ENCODE assay signal across 8 mouse cellular contexts in genomic region chr11:48837310-48838180, GRCm38 (mm10). TPM values are rescaled to one million over a fixed set of nuclear protein-coding genes. Genes with fewer than 3 reads are reported as not detected.
DNase-seq lines count a peak whose midpoint lies in the region; ATAC-seq and TF ChIP-seq lines count a peak whose summit lies in the region.

No protein-coding gene starts in this region.

- H3K36me3 ChIP-seq in ES-E14 (ENCODE audit: control insufficient read depth, insufficient read depth, low read length, poor library complexity, severe bottlenecking): no peaks in the 10 kb centered on the region
- no peaks in the 10 kb centered on the region for H3K36me3 ChIP-seq in forebrain, embryonic 14.5 days (ENCODE audit: control insufficient read depth, insufficient read depth, low read length)

- peak overlapping the region; percentile 86 for H3K4me2 ChIP-seq in forebrain, embryonic 14.5 days (ENCODE audit: low read length)

- intact Hi-C loops in heart, postnatal 25 days (cut with DNase I): no loop called here

- H3K4me3 ChIP-seq in ES-E14 (ENCODE audit: insufficient read depth in 1 of 2, low read depth in 1 of 2, low read length in 2 of 2, poor library complexity in 1 of 2, severe bottlenecking in 1 of 2): peak overlapping the region; percentile 83 to 84
- peak overlapping the region; percentile 89 for H3K4me3 ChIP-seq in forebrain, embryonic 14.5 days (ENCODE audit: low read depth, low read length)

- no peak for DNase-seq in ES-E14 (ENCODE audit: low read depth, low spot score)
- DNase-seq in cerebellum, adult 11-12 months: peak; percentile 79
- peak; percentile 65 for DNase-seq in forebrain, embryonic 14.5 days (ENCODE audit: low spot score)
- DNase-seq in heart, postnatal 25 days (ENCODE audit: low spot score): peak; percentile 52
- DNase-seq in kidney, postnatal 4 days: peak; percentile 74 to 82
- DNase-seq in lung, postnatal 25 days (ENCODE audit: low spot score): peak; percentile 66
- DNase-seq in retina, embryonic 14.5 days (ENCODE audit: low spot score): peak; percentile 65
- DNase-seq in thymus, postnatal 25 days: peak; percentile 48

- 0 out of 2 replicates have a peak, but pooled peaks cover 5% of the 10 kb centered on the region for H3K27me3 ChIP-seq in forebrain, embryonic 14.5 days (replicated peaks; ENCODE audit: control insufficient read depth, insufficient read depth, low read length)

- peaks cover 0 to 14% of the 10 kb centered on the region in 2 experiments; a peak in 2 of 4 replicates for H3K4me1 ChIP-seq in ES-E14 (ENCODE audit: control insufficient read depth in 2 of 2, insufficient read depth in 2 of 2, low read length in 2 of 2, poor library complexity in 1 of 2)
- H3K4me1 ChIP-seq in forebrain, embryonic 14.5 days (ENCODE audit: control insufficient read depth, insufficient read depth, low read length): peaks cover 4% of the 10 kb centered on the region; the same call in 1 of the 2 replicates

- no peaks in the 10 kb centered on the region for H3K9me3 ChIP-seq in ES-E14 (ENCODE audit: control insufficient read depth, insufficient read depth, low read depth, low read length)
- H3K9me3 ChIP-seq in forebrain, embryonic 14.5 days (replicated peaks; ENCODE audit: control insufficient read depth, low read length): no peaks in the 10 kb centered on the region

- under 1% methylated on average over 76 of the region's 77 CpGs for WGBS in forebrain, embryonic 14.5 days

- H3K27ac ChIP-seq in ES-E14 (ENCODE audit: insufficient read depth, low read depth, low read length, poor library complexity, severe bottlenecking): no peak overlapping the region
- peak overlapping the region; percentile 27; the same call in 1 of the 2 replicates for H3K27ac ChIP-seq in forebrain, embryonic 14.5 days (ENCODE audit: low read depth, low read length)

- in situ Hi-C loops in ES-E14 (cut with MboI; ENCODE audit: low sequenced_read_pairs in 2 of 2, unreplicated experiment in 2 of 2): no loop called here

- peak; percentile 21 for ATAC-seq in forebrain, embryonic 14.5 days

- H3K9ac ChIP-seq in ES-E14 (ENCODE audit: insufficient read depth, low read depth, low read length, poor library complexity, severe bottlenecking): peak overlapping the region; percentile 69
- H3K9ac ChIP-seq in forebrain, embryonic 14.5 days (ENCODE audit: low read length): peak overlapping the region; percentile 77

TF ChIP-seq in ES-E14, 5 proteins besides CTCF, POLR2A, EP300 and RAD21:
- no peak for TF ChIP-seq ZNF384 (IDR thresholded peaks at IDR 0.05; ENCODE audit: low read depth, low read length)
- TF ChIP-seq MAFK (IDR thresholded peaks at IDR 0.05; ENCODE audit: insufficient read depth, low read depth, low read length): no peak
- TF ChIP-seq CHD2 (IDR thresholded peaks at IDR 0.05; ENCODE audit: low read depth, low read length): no peak
- no peak for TF ChIP-seq HCFC1 (IDR thresholded peaks at IDR 0.05; ENCODE audit: borderline replicate concordance, insufficient read depth, low read length)
- no peak for TF ChIP-seq ZC3H11A (IDR thresholded peaks at IDR 0.05; ENCODE audit: borderline replicate concordance, low read depth, low read length)

RNA-seq across cellular contexts. Expression of gene Gm12184, which starts 11.1 kb away (rescaled TPM):
- 11.4 and 12.2 TPM in 2 replicates for total RNA-seq in ES-E14 (2012; rRNA removed)
- polyA plus RNA-seq in forebrain, embryonic 14.5 days (2014; fragmentation: Nextera tagmentation; extraction: Ambion mirVana): 3.5 and 3.6 TPM in 2 replicates
- total RNA-seq in heart, postnatal 25 days (2021): 1 to 10 TPM; 2.0 to 3.2 TPM

RNA-seq across cellular contexts. Expression of gene Trim7, which starts 11.6 kb away (rescaled TPM):
- 5.9 and 6.1 TPM in 2 replicates for total RNA-seq in ES-E14 (2012; rRNA removed)
- polyA plus RNA-seq in forebrain, embryonic 14.5 days (2014; fragmentation: Nextera tagmentation; extraction: Ambion mirVana): 0.61 and 1.3 TPM in 2 replicates
- total RNA-seq in heart, postnatal 25 days (2021): 10 to 100 TPM; 15.7 to 23.2 TPM

RNA-seq across cellular contexts. Expression of gene Trim41, which starts 20.4 kb away (rescaled TPM):
- total RNA-seq in ES-E14 (2012; rRNA removed): 47.8 and 52.8 TPM in 2 replicates
- polyA plus RNA-seq in forebrain, embryonic 14.5 days (2014; fragmentation: Nextera tagmentation; extraction: Ambion mirVana): 3.2 and 4.0 TPM in 2 replicates
- 10 to 100 TPM; 17.8 to 20.4 TPM for total RNA-seq in heart, postnatal 25 days (2021)

RNA-seq across cellular contexts. Expression of gene Irgm1, which starts 33.9 kb away (rescaled TPM):
- total RNA-seq in ES-E14 (2012; rRNA removed): 3.3 and 5.7 TPM in 2 replicates
- 1.9 and 2.2 TPM in 2 replicates for polyA plus RNA-seq in forebrain, embryonic 14.5 days (2014; fragmentation: Nextera tagmentation; extraction: Ambion mirVana)
- 1 to 10 TPM; 8.8 to 8.9 TPM for total RNA-seq in heart, postnatal 25 days (2021)

RNA-seq across cellular contexts. Expression of gene Rack1, which starts 37.4 kb away (rescaled TPM):
- 3,112 and 3,420 TPM in 2 replicates for total RNA-seq in ES-E14 (2012; rRNA removed)
- 553 and 718 TPM in 2 replicates for polyA plus RNA-seq in forebrain, embryonic 14.5 days (2014; fragmentation: Nextera tagmentation; extraction: Ambion mirVana)
- total RNA-seq in heart, postnatal 25 days (2021): 100 to 1,000 TPM; 397 to 416 TPM
